Mouse (Mus musculus): ENCODE data around the gene Cracr2a.

GRCm38 (mm10) chr6:127599280-127599679 is 38.1 kb downstream of the Cracr2a start:
- no peak for TF ChIP-seq CTCF (IDR thresholded peaks at IDR 0.05; ENCODE audit: insufficient read depth, low read length)
- no peak for TF ChIP-seq POLR2A (IDR thresholded peaks at IDR 0.05; ENCODE audit: borderline replicate concordance, extremely low read depth, low read depth, low read length)

All from lung, adult 2 months (tissue).